Mouse (Mus musculus) embryonic fibroblast, embryonic 13.5 days (primary cell): ENCODE results near the gene Ppp1r14a. TPM values are rescaled to one million over a fixed set of nuclear protein-coding genes. Genes with fewer than 3 reads are reported as not detected.

ENCODE experiments used
- H3K27ac ChIP-seq: 2 replicates; pipeline ENCODE4 v1.5.1; 2012; ENCODE audit warnings: low read length, control low read depth, inconsistent platforms; ENCODE audit not compliant: insufficient read depth
- H3K4me1 ChIP-seq: 2 replicates; pipeline ENCODE4 v1.6.1; 2011; ENCODE audit warnings: low read length; ENCODE audit not compliant: control insufficient read depth, insufficient read depth
- H3K4me3 ChIP-seq: 2 replicates; pipeline ENCODE4 v1.5.1; 2011; ENCODE audit warnings: mild to moderate bottlenecking, control low read depth, low read length; ENCODE audit not compliant: insufficient read depth
- CTCF ChIP-seq: IDR thresholded peaks from 2 replicates; pipeline ENCODE4 v1.5.1; 2011; ENCODE audit warnings: mild to moderate bottlenecking, control low read depth, low read length, moderate library complexity, borderline replicate concordance; ENCODE audit not compliant: insufficient read depth
- POLR2A ChIP-seq: IDR thresholded peaks from 2 replicates; pipeline ENCODE4 v1.6.1; 2011; ENCODE audit warnings: low read depth, mild to moderate bottlenecking, control low read depth, low read length, moderate library complexity
- polyA plus RNA-seq: library from polyadenylated mRNA; stranded (reverse); fragments of >200 nt; gene quantifications from 2 replicates; pipeline ENCODE4 v1.2.4, GENCODE M21; 2011; ENCODE audit warnings: low read depth; ENCODE audit not compliant: missing spikeins, insufficient read length

Gene Ppp1r14a
- polyA plus RNA-seq, 1 experiment, result 8.2 TPM

- Histone ChIP-seq H3K4me3 (no peak overlapping the region), H3K4me1 (no peaks in the 10 kb centered on the region; the same call in 1 of the 2 replicates), H3K27ac (no peak overlapping the region)
- TF ChIP-seq POLR2A (no peak), CTCF (no peak)
Observed at GRCm38 (mm10) chr7:29302641-29303040, 13.5 kb downstream of the Ppp1r14a start.

GRCm38 (mm10) chr7:29303738-29304462 lies 14.8 kb downstream of the Ppp1r14a start, which contains the start of gene Dpf1:
Gene Dpf1 (plus strand): TSS chr7:29303951.
- H3K27ac ChIP-seq, result no peak within 1 kb of the TSS

GRCm38 (mm10) chr7:29304463-29305262 lies 15.6 kb downstream of the Ppp1r14a start:
- Histone ChIP-seq H3K27ac (no peak overlapping the region), H3K4me1 (peaks cover 4% of the 10 kb centered on the region; the same call in 1 of the 2 replicates), H3K4me3 (peak overlapping the region; percentile 67)
- TF ChIP-seq CTCF (no peak), POLR2A (no peak)

More at GRCm38 (mm10) chr7:29303738-29304462, 14.8 kb downstream of the Ppp1r14a start, which contains the start of gene Dpf1:
- Histone ChIP-seq H3K4me1 (peaks cover 4% of the 10 kb centered on the region; the same call in 1 of the 2 replicates), H3K4me3 (peak within 1 kb of the TSS; percentile 67)
- peak; percentile 41; the same call in 1 of the 2 replicates for TF ChIP-seq POLR2A
- no peak for TF ChIP-seq CTCF

GRCm38 (mm10) chr7:29305263-29305988 lies 16.3 kb downstream of the Ppp1r14a start:
- Histone ChIP-seq H3K4me3 (peak overlapping the region; percentile 67; the same call in 1 of the 2 replicates), H3K27ac (no peak overlapping the region), H3K4me1 (peaks cover 4% of the 10 kb centered on the region; the same call in 1 of the 2 replicates)
- no peak for TF ChIP-seq POLR2A
- no peak for TF ChIP-seq CTCF

GRCm38 (mm10) chr7:29306108-29306507 lies 17.0 kb downstream of the Ppp1r14a start:
- H3K4me3 ChIP-seq, result no peak overlapping the region

GRCm38 (mm10) chr7:29306619-29307018 lies 17.5 kb downstream of the Ppp1r14a start:
- no peak overlapping the region for H3K27ac ChIP-seq
- no peak overlapping the region for H3K4me3 ChIP-seq
- H3K4me1 ChIP-seq, result peaks cover 4% of the 10 kb centered on the region; the same call in 1 of the 2 replicates
- no peak for TF ChIP-seq CTCF
- TF ChIP-seq POLR2A, result no peak

More at GRCm38 (mm10) chr7:29306108-29306507, 17.0 kb downstream of the Ppp1r14a start:
- Histone ChIP-seq H3K27ac (no peak overlapping the region), H3K4me1 (peaks cover 4% of the 10 kb centered on the region; the same call in 1 of the 2 replicates)
- TF ChIP-seq POLR2A (no peak), CTCF (no peak)

- TF ChIP-seq CTCF (0 out of 2 replicates have a peak, but pooled peaks have one; percentile 11), POLR2A (peak; percentile 30)
- Histone ChIP-seq H3K27ac (no peak overlapping the region), H3K4me1 (peaks cover 4% of the 10 kb centered on the region; the same call in 1 of the 2 replicates), H3K4me3 (peak overlapping the region; percentile 37)
Observed at GRCm38 (mm10) chr7:29307350-29308104, 18.4 kb downstream of the Ppp1r14a start.

GRCm38 (mm10) chr7:29309221-29309721 lies 20.2 kb downstream of the Ppp1r14a start:
- no peak overlapping the region for H3K27ac ChIP-seq
- peak overlapping the region; percentile 23 for H3K4me3 ChIP-seq
- peaks cover 4% of the 10 kb centered on the region; the same call in 1 of the 2 replicates for H3K4me1 ChIP-seq
- TF ChIP-seq CTCF (no peak), POLR2A (0 out of 2 replicates have a peak, but pooled peaks have one; percentile 31)
